Mouse (Mus musculus) R1 (cell line): ENCODE data around the gene Rita1.

Experiments used
- DNase-seq: peaks from one replicate; pipeline ENCODE4 v3.0.0-alpha.2; 2018; ENCODE audit warnings: low read depth, low spot score

Rita1 gene

DNA sequence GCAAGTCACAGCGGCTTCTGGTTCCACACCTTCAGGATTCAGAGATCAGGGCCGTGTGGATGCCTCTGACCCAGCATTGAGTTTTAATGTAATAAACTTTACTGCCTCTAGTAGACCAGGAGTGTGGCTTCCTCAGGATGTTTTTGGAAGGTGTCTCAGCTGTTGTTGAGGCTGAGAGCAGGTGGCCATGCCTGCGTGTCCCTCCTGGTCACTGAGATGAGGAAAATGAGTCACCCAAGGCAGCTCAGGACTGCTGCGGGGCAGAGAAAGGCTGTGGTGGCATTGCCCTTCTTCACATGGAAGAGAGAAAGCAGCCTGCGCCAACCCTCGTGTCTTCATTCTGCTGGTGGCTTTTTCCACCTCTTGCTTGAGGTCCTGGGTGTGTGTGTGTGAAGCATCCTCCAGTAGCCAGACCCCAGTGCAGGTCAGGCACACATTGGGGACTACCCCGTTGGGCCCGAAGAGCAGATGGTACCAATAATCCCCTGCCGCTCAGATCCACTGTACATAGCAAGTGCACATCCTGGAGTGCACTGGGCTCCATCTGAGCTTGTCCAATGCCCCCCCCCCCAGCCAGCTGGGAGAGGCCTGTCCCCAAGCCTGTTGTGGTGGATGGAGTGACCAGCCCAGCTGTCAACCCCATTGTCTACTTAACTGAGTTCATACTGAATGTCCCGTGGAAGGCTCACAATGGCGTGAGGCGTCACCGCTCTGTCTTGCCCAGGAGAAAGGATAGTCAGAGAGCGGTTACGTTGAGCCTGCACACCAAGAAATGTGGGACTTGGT lies 15.3 kb upstream of the Rita1 start:
- no peak for DNase-seq

DNA sequence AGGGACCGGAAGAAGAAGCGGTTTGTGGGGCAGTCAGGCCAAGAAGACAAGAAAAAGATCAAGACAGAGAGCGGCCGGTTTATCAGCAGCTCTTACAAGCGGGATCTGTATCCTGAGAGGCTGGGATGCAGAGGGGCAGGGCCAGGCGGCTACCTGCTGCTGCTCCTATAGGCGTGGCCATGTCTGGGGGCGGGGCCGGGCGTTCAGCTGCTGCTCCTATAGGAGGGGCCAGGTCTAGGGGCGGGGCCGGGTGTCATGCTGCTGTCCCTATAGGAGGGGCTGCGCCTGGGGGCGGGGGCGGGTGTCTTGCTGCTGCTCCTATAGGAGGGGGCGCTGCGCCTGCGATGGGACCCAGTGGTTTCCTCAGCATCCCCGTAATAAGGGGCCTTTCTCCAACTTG lies 14.0 kb upstream of the Rita1 start:
- DNase-seq, result peak; percentile 97

DNA sequence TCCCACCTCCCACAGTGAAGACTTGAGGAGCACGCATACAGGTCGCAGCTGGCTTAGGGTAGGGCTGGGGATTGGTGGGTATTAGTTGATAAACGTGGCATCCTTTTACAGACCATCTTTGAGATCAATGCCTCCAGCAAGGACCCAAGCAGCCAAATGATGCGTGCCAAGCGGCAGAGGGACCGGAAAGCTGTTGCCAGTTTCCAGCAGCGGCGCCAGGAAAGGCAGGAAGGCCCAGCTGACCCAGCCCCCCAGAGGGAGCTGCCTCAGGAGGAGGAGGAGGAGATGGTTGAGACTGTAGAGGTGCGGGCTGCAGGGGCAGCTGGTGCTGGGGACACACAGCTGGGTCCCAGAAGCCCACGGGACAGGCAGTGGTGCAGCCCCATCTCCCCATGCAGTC lies 12.0 kb upstream of the Rita1 start:
- DNase-seq, result no peak

DNA sequence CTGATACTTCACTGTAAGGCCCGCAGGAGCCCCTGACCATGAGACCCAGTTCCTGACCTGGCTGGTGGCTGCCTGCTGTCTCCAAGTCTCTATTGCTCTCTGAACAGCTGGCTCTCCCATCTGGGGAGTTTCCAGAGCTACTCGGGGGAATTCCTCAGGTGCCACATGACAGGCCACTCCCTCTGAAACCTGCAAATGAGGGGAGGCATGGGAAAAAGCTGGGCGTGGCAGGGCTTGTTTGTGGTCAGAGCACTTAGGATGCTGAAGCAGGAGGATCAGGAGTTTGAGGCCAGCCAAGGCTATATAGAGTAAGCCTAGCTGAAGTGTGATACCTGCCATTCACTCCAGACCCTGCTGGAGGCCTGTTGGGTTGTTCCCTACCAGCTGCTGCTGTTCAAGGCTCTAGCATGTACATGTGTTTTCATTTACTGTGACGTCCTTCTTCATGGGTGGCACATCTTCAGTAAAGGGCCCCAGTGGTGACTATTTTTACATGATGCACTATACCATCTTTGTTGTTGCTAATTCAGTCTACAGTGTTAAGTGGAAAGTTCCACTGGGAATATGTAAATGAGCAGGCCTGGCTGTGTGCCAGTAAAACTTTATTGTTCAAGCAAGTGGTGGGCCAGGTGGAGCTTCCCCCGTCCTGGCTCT lies 9.9 kb upstream of the Rita1 start:
- peak; percentile 87 for DNase-seq

- no peak for DNase-seq
These were observed 9.4 kb upstream of the Rita1 start for GRCm38 (mm10) chr5:120621846-120622197.

GRCm38 (mm10) chr5:120621078-120621765 lies 8.8 kb upstream of the Rita1 start:
- no peak for DNase-seq

- DNase-seq, result peak; percentile 86
These were observed 8.1 kb upstream of the Rita1 start for GRCm38 (mm10) chr5:120620375-120621077.

DNA sequence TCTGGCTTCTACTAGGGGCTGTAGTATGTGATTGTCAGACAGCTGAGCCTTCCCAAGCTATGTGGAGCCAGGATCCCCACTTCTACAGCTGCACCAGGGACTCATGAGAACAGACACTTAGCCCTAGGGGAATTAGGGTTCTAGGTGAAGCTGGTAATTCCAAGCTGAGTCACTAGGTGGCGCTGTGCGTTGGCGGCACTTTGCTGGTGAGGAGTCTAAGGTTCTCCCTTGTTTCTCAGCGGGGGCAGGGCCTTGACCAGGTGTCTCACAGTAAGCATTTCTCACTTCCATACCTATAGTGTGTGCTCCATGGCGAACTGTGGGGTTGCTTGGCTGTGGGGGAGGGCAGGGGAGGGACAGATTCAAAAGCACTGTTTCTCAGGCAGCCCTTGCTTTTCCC lies 6.8 kb upstream of the Rita1 start:
- peak; percentile 86 for DNase-seq

- peak; percentile 83 for DNase-seq
These were observed 6.4 kb upstream of the Rita1 start for GRCm38 (mm10) chr5:120618778-120619177.

GRCm38 (mm10) chr5:120615903-120616302 lies 3.5 kb upstream of the Rita1 start:
- DNase-seq, result peak; percentile 90

GRCm38 (mm10) chr5:120612822-120613604 lies 624 bp upstream of the Rita1 start:
- DNase-seq, result peak; percentile 100

DNA sequence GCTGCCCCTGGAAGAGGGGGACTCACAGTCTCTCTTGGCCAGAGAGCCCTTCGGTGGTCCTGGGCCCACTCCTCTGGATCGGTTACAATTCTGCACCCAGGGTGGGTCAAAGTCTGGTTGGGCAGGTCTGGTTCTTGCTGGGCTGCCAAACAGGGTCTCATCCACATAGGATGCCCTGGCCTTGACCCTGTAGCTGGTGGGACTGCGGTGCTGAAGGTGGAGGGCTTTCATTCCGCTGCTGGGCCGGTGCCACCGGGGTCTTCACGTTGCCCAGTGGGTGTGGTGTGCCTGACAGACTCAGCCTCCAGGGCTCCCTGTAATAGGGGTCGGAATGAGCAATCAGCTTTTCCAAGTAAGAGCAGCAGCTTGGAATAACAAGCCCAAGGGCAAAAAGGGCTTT lies 973 bp downstream of the Rita1 start:
- no peak for DNase-seq

- no peak for DNase-seq
These were observed 1.5 kb downstream of the Rita1 start for GRCm38 (mm10) chr5:120610906-120611305.

DNA sequence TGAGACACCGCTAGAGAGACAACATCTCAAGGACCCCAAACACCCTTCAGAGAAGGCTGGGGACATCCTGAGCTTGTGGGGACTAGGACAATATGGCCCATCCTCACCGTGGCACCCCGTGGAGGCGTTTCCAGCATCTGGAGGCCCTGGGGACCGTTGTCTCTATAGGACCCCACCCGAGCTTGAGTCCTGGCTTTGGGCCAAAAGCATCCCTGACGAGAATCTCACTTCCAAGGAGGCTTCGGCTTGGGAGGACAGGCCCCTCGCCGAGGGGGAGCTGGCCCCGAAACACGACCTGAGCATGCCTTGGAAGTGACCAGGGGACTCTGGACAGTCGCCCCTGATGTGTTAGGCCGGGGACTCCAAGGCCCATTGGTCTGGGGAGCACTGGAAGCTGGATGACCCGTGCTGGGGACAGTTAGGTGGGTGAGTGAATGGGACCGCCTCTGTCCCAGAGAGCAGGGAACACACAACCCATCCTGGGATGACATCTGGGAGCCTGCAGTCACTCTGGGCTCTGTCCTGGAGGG lies 3.1 kb downstream of the Rita1 start:
- no peak for DNase-seq

DNA sequence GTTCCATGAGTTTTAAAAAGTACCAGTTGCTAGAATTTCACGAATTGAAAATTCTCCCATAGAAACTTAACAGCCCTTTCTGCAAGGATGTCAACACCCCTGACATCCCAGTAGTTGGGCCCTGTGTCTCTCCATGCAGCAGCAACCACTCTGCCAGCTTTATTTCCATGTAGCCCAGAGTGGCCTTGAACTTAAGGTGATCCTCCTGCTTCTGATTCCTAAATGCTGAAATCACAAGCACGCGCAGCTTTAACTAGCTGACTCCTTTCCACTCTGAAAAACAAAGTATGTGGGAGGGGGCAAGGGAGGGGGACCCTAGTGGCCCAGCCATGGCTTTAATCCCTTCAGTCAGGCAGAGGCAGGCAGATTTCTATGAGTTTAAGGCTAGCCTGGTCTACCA lies 5.1 kb downstream of the Rita1 start:
- peak; percentile 27 for DNase-seq

GRCm38 (mm10) chr5:120606590-120607200 lies 5.7 kb downstream of the Rita1 start:
- DNase-seq, result peak; percentile 28

DNA sequence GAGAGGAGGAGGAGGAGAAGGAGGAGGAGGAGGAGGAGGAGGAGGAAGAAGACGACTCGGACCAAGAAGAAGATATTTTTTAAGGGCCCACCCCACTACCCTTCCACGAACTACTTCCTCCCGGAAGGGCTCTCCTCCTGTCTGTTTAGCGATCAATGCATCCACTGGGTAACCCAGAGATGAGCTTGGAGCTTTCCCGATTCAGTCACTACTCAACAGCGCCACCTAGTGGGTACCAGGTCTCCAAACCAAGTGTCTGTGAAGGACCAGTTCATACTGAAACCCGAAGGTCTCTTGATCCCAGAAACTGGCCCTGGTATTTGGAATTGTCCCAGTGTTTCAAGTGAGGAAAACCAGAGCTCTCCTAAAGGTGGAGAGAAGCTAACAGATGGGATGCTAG lies 6.7 kb downstream of the Rita1 start:
- DNase-seq, result peak; percentile 95

- DNase-seq, result no peak
These were observed 7.1 kb downstream of the Rita1 start for GRCm38 (mm10) chr5:120605241-120605661.

DNA sequence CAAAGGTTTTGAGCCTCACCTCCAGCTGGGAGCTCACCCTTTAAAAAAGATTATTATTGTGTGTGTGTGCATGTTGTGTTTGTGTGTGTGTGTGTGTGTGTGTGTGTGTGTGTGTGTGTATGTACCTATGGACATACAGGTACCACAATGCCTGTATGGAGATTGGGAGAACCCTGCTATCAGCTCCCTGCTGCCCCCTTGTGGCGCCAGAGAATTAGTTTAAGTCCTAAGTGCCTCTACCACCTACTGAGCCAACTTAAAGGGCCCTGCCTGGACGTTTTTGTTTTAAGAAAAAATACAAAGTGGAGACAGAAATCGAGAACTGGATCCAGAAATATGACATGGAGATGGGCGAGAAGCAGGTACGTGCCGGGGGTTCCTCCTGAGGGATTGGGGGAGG lies 7.5 kb downstream of the Rita1 start:
- DNase-seq, result peak; percentile 89

DNA sequence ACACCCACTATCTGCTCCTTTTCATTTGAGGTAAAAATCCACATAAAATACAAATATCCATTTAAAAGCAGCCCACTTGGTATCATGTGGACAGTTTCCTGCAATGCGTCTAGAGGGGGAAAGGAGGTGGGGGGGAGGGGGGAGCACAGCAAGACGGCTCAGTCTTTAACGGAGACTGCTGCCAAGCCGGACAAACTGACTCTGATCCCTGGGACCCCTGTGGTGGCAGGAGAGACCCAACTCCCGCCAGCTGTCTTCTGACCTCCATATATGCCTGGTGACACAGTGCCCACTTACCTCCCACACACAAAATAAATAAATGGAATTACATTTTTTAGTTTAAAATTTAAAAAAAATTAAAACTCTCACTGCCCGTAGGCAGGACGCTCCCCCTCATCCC lies 8.9 kb downstream of the Rita1 start:
- no peak for DNase-seq

DNA sequence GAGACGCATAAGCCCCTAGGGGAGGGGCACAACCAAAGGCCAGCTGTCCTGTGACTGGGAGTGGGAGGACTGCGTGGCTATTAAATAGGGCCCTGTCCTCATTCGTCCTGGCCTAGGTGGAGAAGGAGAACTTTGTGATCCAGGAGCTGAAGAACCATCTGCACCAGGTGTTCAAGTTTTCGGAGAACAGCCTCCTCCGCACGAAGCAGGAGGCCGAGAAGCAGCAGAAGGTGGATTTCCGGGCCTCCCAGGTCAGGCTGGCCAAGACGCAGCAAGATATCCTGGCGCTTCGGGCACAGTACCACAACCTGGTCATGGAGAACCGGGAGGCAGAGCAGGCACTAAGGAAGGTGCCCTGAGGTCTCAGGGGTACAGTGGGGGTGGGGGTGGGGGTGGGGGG lies 10.2 kb downstream of the Rita1 start:
- DNase-seq, result no peak
